Mouse (Mus musculus): ENCODE results near the gene Hs3st1. TPM values are rescaled to one million over a fixed set of nuclear protein-coding genes. Genes with fewer than 3 reads are reported as not detected.
"Not testable (repeated sequence)": the region's sequence is repeated elsewhere in the genome, so short reads cannot be mapped to it uniquely, and the experiment has no call there.

Gene Hs3st1
- polyA plus RNA-seq (2015; fragmentation: Nextera tagmentation; extraction: Ambion mirVana) = 16.2 and 16.9 TPM in 2 replicates

DNA sequence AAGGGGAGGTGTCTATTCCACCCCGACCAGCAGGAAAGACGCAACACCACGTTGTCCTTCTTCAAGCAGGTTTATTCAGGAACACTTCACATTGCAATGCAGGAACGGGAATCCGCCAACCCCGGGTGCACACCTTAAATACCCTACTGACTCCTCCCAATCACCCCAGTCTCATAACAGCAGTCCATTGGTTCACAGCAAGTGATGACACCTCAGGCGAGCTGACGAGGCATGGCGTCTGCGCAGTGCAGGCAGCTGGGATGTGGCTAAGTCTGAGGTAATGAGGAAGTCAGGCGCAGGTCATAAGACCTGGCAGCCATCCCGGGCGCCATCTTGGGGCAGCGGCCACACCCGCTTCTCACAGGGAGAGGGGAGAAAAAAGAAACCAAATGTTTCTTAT is at the start of gene Hs3st1:
Gene Hs3st1 (minus strand): TSS at position 101 of the 400 bp plus-strand sequence.
- 92% methylated on average over 15 of the region's 15 CpGs for WGBS
- ATAC-seq (ENCODE audit: insufficient number of reproducible peaks, insufficient read depth, low FRiP score, low TSS enrichment, low read depth); H3K27ac ChIP-seq; H3K36me3 ChIP-seq; H3K4me1 ChIP-seq; H3K27me3 ChIP-seq; H3K9ac ChIP-seq; H3K4me2 ChIP-seq; H3K4me3 ChIP-seq; H3K9me3 ChIP-seq: not testable (repeated sequence)

DNA sequence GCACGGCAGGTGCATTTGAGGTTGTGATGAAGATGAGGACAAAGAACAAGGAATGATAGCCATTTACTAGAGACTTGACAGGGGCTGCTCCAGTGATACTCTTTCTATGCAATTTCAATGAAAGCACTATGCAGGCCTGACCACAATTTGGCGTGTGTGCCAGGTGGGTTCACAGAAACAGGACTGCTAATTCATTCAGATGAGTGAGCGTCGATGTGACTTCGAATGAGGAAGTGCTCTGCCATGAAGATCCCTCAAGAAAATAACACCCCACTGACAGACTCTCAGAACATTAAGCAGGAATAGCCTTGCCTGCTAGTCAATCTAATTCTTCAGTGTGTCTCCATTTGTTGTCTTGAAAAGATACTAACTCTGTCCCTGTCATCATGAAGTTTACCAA is 49.4 kb upstream of the Hs3st1 start:
- Histone ChIP-seq H3K4me1 (no peaks in the 10 kb centered on the region), H3K9me3 (no peaks in the 10 kb centered on the region), H3K4me2 (no peak overlapping the region), H3K36me3 (no peaks in the 10 kb centered on the region), H3K27me3 (no peaks in the 10 kb centered on the region), H3K4me3 (no peak overlapping the region), H3K27ac (no peak overlapping the region), H3K9ac (no peak overlapping the region)
- WGBS = 89% methylated on average over 5 of the region's 5 CpGs
- ATAC-seq (ENCODE audit: insufficient number of reproducible peaks, insufficient read depth, low FRiP score, low TSS enrichment, low read depth) = no peak

DNA sequence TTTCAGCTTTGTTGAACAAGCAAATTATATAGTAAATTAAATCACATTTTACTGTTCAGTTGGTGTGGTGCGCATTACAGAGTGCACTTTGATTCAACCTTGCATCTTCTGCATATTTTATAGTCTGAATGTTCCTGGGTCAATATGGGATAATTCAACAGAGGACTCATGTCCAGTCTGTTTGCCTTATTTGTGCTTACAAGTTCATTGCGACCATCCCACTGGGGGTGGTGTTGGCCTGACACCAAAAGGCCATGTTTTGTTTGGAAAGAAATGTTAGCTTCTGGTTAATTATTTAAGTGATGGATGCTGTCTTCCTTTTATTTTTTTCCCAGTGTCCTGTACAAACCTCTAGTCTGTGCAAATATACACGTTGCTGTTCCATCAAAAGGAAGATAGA is 48.7 kb upstream of the Hs3st1 start:
- no peak overlapping the region for H3K27ac ChIP-seq
- no peak overlapping the region for H3K4me2 ChIP-seq
- H3K4me1 ChIP-seq = no peaks in the 10 kb centered on the region
- no peak for ATAC-seq (ENCODE audit: insufficient number of reproducible peaks, insufficient read depth, low FRiP score, low TSS enrichment, low read depth)
- 78% methylated on average over 3 of the region's 3 CpGs for WGBS
- H3K9ac ChIP-seq = no peak overlapping the region
- H3K9me3 ChIP-seq = no peaks in the 10 kb centered on the region
- no peaks in the 10 kb centered on the region for H3K27me3 ChIP-seq
- no peak overlapping the region for H3K4me3 ChIP-seq
- H3K36me3 ChIP-seq = no peaks in the 10 kb centered on the region

DNA sequence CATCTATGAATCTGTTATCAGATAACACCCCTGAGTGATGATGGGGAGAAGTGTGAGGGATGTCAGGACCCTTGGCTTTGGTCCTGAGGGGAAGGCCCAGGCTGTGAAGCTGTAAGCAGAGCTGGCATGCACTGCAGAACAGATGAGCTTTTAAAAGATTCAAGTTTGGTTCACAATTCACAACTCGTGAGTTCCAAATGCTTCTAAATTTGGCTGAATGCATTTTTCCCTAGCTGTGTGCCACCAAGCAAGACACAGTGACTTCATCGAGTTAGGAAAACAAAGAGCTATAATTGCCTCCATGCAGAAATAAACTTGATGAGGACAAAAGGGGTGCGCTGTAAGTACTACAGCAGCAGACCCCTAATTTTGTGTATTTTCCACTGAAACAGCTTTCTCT is 48.2 kb upstream of the Hs3st1 start:
- Histone ChIP-seq H3K4me3 (no peak overlapping the region), H3K4me1 (no peaks in the 10 kb centered on the region), H3K9ac (no peak overlapping the region), H3K27me3 (no peaks in the 10 kb centered on the region), H3K4me2 (no peak overlapping the region), H3K9me3 (no peaks in the 10 kb centered on the region), H3K36me3 (no peaks in the 10 kb centered on the region), H3K27ac (no peak overlapping the region)
- 74% methylated on average over 3 of the region's 3 CpGs for WGBS
- no peak for ATAC-seq (ENCODE audit: insufficient number of reproducible peaks, insufficient read depth, low FRiP score, low TSS enrichment, low read depth)

DNA sequence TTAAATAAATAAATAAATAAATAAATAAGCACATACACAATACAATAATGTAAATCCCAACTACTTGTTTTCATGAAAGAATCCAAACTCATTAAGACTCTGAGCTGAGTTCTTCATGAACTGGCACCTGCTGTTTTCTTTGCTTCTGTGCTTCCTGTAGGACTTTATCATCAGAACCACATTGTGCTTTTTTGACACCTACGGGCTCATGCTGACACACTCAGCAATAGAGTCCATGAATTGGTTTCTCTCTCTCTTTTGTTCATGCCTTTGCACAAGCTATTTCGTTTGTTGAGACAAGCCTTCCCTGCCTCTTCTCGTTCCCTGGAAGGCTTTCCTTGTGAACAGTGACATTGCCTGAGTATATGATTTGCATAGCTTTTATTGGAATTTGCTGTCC is 46.8 kb upstream of the Hs3st1 start:
- WGBS = 82% methylated on average over 3 of the region's 3 CpGs
- Histone ChIP-seq H3K27ac (no peak overlapping the region), H3K27me3 (no peaks in the 10 kb centered on the region), H3K9me3 (no peaks in the 10 kb centered on the region), H3K4me3 (no peak overlapping the region), H3K36me3 (no peaks in the 10 kb centered on the region), H3K9ac (no peak overlapping the region), H3K4me1 (no peaks in the 10 kb centered on the region), H3K4me2 (no peak overlapping the region)
- no peak for ATAC-seq (ENCODE audit: insufficient number of reproducible peaks, insufficient read depth, low FRiP score, low TSS enrichment, low read depth)

DNA sequence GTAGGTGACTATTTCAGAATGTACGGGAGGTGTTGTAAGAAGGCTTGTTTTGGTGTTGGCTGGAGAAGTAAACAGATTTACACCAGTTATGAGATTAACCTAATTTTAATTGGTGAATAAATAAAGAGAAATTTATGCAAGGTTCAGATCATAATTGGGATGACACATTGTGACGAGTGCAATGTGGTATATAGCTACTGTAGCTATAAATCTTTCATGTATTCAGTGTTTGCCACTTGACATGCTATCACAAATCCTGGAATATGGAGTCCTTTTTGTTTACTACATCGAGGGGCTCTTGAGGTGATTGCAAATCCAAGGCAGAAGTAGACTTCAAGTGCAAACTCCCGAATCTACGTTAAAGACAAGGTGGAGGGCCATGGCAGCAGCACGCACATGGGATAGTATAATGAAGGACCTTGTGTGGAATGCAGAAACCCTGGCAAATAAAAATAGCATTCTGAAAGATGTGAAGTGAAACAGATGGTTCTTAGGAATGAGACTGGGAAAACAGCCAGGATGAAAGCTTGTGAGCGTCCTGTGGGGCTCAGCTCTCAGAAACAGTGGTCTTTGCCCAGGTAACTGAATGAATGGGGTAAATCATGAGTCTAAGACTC is 21.9 kb upstream of the Hs3st1 start:
- H3K4me1 ChIP-seq = no peaks in the 10 kb centered on the region
- no peak for ATAC-seq (ENCODE audit: insufficient number of reproducible peaks, insufficient read depth, low FRiP score, low TSS enrichment, low read depth)
- H3K36me3 ChIP-seq = no peaks in the 10 kb centered on the region
- no peak overlapping the region for H3K4me2 ChIP-seq
- no peak overlapping the region for H3K27ac ChIP-seq
- 77% methylated on average over 7 of the region's 7 CpGs for WGBS
- H3K9me3 ChIP-seq = no peaks in the 10 kb centered on the region
- H3K9ac ChIP-seq = no peak overlapping the region
- no peaks in the 10 kb centered on the region for H3K27me3 ChIP-seq
- no peak overlapping the region for H3K4me3 ChIP-seq

DNA sequence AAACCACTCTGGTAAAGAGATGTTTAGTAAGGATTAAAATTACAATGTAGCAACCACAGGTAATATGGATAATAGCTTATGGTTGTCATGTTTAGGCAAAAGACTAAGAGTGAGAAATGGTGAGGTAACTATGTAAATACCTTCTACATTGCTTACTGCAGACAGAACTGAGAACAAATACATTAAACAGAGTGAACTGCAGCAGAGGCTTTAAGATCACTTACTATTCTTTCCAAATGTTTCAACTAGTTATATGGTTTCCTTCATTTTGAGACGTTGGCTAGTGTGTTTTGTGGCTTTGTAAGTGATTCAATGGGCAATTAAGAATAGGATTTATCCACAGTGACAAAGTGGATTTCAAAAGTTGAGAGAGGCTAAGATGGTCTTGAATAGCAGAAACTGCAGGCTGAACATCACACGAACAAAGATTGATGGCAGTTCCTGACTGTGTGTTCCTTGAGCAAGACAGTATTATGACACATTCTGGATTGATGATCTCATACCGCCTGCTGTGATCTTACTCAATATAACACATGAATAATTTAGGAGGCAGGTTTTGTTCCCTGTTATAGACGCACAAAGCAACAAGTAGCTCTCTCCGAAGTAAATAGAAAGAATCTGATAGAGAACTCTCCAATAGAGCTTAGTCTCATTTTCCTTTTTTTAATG is 16.5 kb upstream of the Hs3st1 start:
- H3K9ac ChIP-seq = no peak overlapping the region
- no peak overlapping the region for H3K4me2 ChIP-seq
- no peaks in the 10 kb centered on the region for H3K36me3 ChIP-seq
- no peaks in the 10 kb centered on the region for H3K4me1 ChIP-seq
- no peak overlapping the region for H3K4me3 ChIP-seq
- no peaks in the 10 kb centered on the region for H3K27me3 ChIP-seq
- ATAC-seq (ENCODE audit: insufficient number of reproducible peaks, insufficient read depth, low FRiP score, low TSS enrichment, low read depth) = no peak
- no peak overlapping the region for H3K27ac ChIP-seq
- no peaks in the 10 kb centered on the region for H3K9me3 ChIP-seq
- WGBS = 76% methylated on average over 5 of the region's 5 CpGs

DNA sequence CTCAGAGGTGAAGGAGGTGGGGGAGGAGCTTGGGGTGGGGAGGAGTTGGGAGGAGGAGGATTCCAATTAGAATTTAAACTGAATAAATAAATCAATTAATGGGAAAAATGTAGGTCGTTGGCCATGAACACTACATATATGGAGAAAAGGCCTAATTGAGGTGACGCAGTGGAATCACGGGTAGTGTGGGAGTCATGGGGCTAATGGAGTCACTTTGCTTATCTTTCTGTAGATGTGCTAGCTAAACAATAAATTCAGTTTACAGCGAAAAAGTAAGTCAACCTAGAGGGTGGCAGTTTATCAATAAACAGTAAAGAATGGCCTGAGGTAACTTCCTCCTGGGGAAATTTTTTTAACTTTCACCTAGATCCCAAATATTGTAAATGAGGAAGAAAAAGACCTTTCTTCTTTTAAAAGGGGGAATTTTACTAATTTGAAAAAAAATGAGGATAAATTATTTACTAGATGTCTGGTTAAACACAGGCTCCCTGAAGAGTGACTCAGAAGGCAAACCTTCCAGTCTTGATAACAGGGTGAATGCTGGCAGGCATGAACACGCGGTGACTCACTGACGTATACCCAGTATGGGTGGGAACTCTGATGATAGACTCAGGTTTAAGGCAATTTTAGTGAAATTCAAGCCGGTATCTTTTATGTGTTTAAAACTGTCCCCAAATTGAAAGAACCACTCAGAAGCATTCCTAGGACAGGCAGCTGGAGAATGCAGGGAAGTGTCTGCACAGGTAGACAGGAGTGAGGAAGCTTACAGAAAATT is 6.6 kb upstream of the Hs3st1 start:
- Histone ChIP-seq H3K36me3 (no peaks in the 10 kb centered on the region), H3K4me1 (no peaks in the 10 kb centered on the region), H3K27ac (no peak overlapping the region), H3K9ac (no peak overlapping the region), H3K9me3 (no peaks in the 10 kb centered on the region), H3K4me2 (no peak overlapping the region), H3K4me3 (no peak overlapping the region), H3K27me3 (no peaks in the 10 kb centered on the region)
- ATAC-seq (ENCODE audit: insufficient number of reproducible peaks, insufficient read depth, low FRiP score, low TSS enrichment, low read depth) = no peak
- WGBS = 80% methylated on average over 8 of the region's 8 CpGs

DNA sequence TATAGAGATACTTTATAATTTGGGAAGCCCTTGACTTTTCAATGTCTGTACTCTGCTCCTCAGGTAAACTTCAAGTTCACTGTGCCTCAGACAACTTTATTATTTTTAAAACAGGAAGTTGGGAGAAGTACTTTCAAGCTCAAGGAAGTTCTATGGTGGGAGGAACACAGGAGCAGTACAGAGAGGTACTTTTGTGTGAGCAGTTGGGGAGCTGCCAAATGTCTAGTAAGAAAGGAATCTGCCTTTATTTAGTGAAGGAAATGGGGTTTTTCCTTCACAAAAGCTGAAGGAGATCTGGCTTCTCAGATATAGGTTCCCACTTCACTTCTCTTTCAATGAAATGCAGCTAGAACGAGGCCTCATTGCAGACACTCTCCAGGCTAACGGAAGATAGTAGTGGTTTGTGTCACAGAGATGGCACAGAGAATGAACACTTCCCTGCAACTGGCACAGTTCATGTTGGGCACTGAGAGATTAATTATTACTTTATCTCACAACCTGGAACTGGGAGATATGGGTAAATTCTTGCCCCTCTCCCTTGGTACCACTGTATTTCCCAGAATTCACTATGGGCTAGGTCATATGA is 3.7 kb upstream of the Hs3st1 start:
- H3K27ac ChIP-seq = no peak overlapping the region
- 81% methylated on average over 2 of the region's 2 CpGs for WGBS
- ATAC-seq (ENCODE audit: insufficient number of reproducible peaks, insufficient read depth, low FRiP score, low TSS enrichment, low read depth) = no peak

DNA sequence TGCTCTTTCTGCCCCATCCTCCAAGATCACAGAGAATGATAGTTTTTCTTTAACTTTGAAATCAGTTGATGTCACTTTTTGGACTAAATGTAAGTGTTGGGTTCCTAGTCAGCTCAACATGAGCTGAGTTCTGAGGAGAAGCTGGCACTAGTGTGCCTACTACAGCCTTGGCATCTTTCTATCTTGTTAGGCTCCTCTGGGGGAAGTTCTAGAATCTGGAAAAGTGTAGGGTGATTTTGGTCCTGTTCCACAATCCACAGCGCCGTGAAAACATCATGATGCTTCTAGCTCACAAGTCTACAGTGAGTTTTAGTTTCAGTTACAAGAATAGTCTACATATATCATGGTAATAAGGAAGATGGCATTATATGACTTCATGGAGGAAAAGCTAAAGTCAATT is 18.4 kb downstream of the Hs3st1 start:
- Histone ChIP-seq H3K36me3 (no peaks in the 10 kb centered on the region), H3K4me3 (no peak overlapping the region), H3K27ac (no peak overlapping the region), H3K4me1 (no peaks in the 10 kb centered on the region), H3K9me3 (no peaks in the 10 kb centered on the region), H3K9ac (no peak overlapping the region), H3K27me3 (no peaks in the 10 kb centered on the region), H3K4me2 (no peak overlapping the region)
- no peak for ATAC-seq (ENCODE audit: insufficient number of reproducible peaks, insufficient read depth, low FRiP score, low TSS enrichment, low read depth)
- 94% methylated on average over 2 of the region's 2 CpGs for WGBS

More for the DNA sequence above, 3.7 kb upstream of the Hs3st1 start:
- Histone ChIP-seq H3K4me1 (no peaks in the 10 kb centered on the region), H3K4me2 (no peak overlapping the region), H3K9me3 (no peaks in the 10 kb centered on the region), H3K27me3 (no peaks in the 10 kb centered on the region), H3K4me3 (no peak overlapping the region), H3K36me3 (no peaks in the 10 kb centered on the region), H3K9ac (no peak overlapping the region)

DNA sequence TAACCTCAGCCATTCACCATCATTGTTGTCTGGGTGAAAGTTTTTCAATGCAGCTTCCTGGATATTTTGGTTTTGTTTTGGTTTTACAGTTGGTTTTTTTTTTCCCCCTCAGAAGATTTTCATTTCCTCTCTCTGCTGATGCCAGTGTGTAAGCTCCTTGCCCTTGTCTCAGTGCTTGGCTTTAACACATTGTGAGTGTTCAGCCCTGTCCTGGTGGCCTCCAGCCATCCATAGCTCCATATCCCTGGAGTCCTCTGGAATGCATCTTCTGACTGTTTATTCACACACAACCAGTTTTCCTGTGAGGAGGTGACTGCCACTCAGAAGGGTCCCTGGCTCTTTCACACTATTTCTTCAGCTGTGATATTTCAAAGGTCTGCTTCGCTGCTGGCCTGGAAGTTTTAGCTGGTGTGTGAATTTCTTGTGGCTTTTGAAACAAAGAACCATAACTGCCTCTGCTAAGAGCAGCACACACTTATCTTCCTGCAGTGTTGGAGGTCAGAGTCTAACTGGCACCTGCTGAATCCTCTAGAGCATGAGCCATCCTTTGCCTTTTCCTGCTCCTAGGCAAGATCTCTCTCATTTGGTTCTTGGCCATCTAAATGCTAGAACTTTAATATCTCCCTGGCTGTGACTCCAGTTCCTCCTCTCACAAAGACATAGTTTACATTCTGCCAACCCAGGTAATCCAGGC is 21.4 kb downstream of the Hs3st1 start:
- Histone ChIP-seq H3K4me1 (no peaks in the 10 kb centered on the region), H3K36me3 (no peaks in the 10 kb centered on the region)
- WGBS = 76% methylated on average over 1 of the region's 1 CpGs

More for the DNA sequence above, 21.4 kb downstream of the Hs3st1 start:
- Histone ChIP-seq H3K4me2 (no peak overlapping the region), H3K27me3 (no peaks in the 10 kb centered on the region), H3K9me3 (no peaks in the 10 kb centered on the region), H3K4me3 (no peak overlapping the region), H3K27ac (no peak overlapping the region), H3K9ac (no peak overlapping the region)
- ATAC-seq (ENCODE audit: insufficient number of reproducible peaks, insufficient read depth, low FRiP score, low TSS enrichment, low read depth) = no peak
